Mouse (Mus musculus): ENCODE measurements at regions not wholly inside any gene's neighbourhood (a gene's known extent, or its start where the extent isn't known, plus 50 kb on each side); places are given as distances from the start of the nearest gene placed in this dataset.

DNA sequence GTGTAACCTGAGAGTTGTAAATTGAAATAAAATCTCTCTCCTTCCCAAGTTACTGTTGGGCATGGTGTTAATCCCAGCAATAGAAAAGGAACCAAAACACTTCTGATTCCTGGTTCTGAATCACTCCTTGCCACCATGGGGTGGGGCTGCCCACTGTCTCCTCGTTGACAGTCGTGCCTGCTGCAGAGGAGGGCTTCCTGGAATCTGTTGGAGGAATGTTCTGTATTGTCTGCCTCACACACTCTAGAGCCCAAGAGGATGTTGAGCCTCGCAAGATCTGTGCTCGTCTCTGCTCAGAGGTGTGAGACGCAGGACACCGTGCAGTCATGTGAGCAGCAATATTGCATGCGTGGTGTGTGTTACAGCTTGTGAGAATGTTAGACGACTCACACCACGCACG lies 246.4 kb upstream of the Kcnab2 start:
- DNase-seq (ENCODE audit: low spot score) (no peak), ATAC-seq (ENCODE audit: insufficient read depth, low FRiP score, low TSS enrichment) (no peak)
- Histone ChIP-seq H3K9ac (ENCODE audit: low read length) (no peak overlapping the region), H3K4me2 (ENCODE audit: low read depth) (no peak overlapping the region), H3K27ac (ENCODE audit: low read depth, low read length) (no peak overlapping the region), H3K4me1 (ENCODE audit: control insufficient read depth, insufficient read depth, low read length) (peaks cover 2% of the 10 kb centered on the region; the same call in 1 of the 2 replicates), H3K36me3 (ENCODE audit: control insufficient read depth, insufficient read depth, low read length) (no peaks in the 10 kb centered on the region), H3K9me3 (ENCODE audit: control insufficient read depth, low read length) (no peaks in the 10 kb centered on the region), H3K27me3 (ENCODE audit: control insufficient read depth, insufficient read depth, low read length) (no peaks in the 10 kb centered on the region), H3K4me3 (ENCODE audit: low read depth, low read length) (no peak overlapping the region)
- WGBS = 82% methylated on average over 10 of the region's 10 CpGs

DNA sequence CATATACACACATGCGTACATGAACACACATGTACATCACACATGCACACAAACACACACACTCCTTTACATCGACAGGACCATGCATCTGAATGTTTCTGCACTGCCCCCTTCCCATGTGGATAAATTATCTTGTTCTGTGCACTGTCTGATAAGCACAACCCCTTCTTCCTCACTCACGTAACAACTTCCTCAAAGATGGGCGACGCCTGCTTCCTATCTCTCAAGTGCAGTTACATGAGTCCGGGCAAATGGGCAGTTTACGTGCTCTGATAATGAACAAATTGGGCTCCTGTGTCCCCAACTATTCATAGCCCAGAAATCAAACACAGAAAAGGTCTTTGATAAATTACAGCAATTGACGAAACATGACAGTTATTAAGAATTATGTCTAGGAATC lies 242.9 kb upstream of the Kcnab2 start:
- H3K4me2 ChIP-seq (ENCODE audit: low read depth) = no peak overlapping the region
- no peak for DNase-seq (ENCODE audit: low spot score)
- WGBS = 91% methylated on average over 8 of the region's 8 CpGs
- no peaks in the 10 kb centered on the region for H3K36me3 ChIP-seq (ENCODE audit: control insufficient read depth, insufficient read depth, low read length)
- no peaks in the 10 kb centered on the region for H3K27me3 ChIP-seq (ENCODE audit: control insufficient read depth, insufficient read depth, low read length)
- H3K9me3 ChIP-seq (ENCODE audit: control insufficient read depth, low read length) = no peaks in the 10 kb centered on the region
- H3K4me1 ChIP-seq (ENCODE audit: control insufficient read depth, insufficient read depth, low read length) = peaks cover 2% of the 10 kb centered on the region; the same call in 1 of the 2 replicates
- ATAC-seq (ENCODE audit: insufficient read depth, low FRiP score, low TSS enrichment) = no peak
- no peak overlapping the region for H3K27ac ChIP-seq (ENCODE audit: low read depth, low read length)
- no peak overlapping the region for H3K4me3 ChIP-seq (ENCODE audit: low read depth, low read length)
- no peak overlapping the region for H3K9ac ChIP-seq (ENCODE audit: low read length)

DNA sequence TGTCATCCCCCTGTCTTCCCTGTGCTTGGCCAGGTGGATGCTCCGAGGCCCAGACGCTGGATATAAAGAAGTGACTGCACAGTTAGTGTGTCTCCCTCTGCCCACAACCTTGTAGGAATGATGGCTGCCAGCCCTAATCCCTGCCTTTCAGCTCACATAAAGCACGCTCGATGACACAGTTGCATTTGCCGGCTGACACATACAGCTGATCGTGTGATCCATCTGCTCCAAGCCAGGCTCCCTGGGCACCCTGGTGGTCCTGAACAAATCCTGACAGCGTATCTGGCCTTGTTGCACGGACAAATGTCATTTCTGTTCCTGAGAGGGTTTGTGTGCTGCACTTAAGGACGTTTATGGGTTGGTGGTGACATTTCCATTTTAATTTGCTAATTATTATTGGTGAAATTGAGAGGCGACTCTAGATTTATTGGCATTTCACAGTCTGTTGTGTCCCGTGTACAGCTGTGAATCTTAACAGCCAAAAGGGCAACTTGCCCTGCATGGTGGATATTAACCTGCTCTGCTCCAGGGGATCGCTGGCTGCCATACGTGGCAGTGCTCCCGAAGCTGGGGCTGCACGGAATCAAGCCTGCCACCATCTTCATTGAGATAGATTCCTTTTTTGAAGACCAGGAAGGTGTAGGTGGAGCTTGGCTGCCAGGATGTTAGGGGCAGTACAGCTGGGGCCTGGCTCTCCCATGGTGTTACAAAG lies 241.9 kb upstream of the Kcnab2 start:
- no peaks in the 10 kb centered on the region for H3K36me3 ChIP-seq (ENCODE audit: control insufficient read depth, insufficient read depth, low read length)
- no peak overlapping the region for H3K27ac ChIP-seq (ENCODE audit: low read depth, low read length)
- H3K4me1 ChIP-seq (ENCODE audit: control insufficient read depth, insufficient read depth, low read length) = peaks cover 1% of the 10 kb centered on the region; the same call in 1 of the 2 replicates
- 78% methylated on average over 15 of the region's 15 CpGs for WGBS
- H3K9me3 ChIP-seq (ENCODE audit: control insufficient read depth, low read length) = no peaks in the 10 kb centered on the region
- H3K4me2 ChIP-seq (ENCODE audit: low read depth) = no peak overlapping the region
- no peak for ATAC-seq (ENCODE audit: insufficient read depth, low FRiP score, low TSS enrichment)
- no peak for DNase-seq (ENCODE audit: low spot score)
- no peak overlapping the region for H3K4me3 ChIP-seq (ENCODE audit: low read depth, low read length)
- no peaks in the 10 kb centered on the region for H3K27me3 ChIP-seq (ENCODE audit: control insufficient read depth, insufficient read depth, low read length)
- no peak overlapping the region for H3K9ac ChIP-seq (ENCODE audit: low read length)

DNA sequence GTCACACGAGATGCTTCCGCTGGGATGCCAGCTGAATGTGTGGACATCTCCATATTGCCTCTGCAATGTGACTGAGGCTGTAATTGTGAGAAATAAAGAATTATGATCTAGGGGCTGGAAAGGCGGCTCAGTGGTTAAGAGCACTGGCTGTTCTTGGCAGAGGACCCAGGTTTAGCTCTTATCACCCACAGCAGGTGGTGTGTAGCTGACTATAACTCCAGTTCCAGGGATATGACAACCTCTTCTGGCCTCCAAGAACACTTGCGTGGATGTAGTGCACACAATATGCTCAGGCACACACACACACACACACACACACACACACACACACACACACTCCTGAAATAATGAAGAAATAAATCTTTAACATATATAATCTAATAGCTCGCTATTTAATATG lies 232.7 kb upstream of the Kcnab2 start:
- H3K27me3 ChIP-seq (ENCODE audit: control insufficient read depth, insufficient read depth, low read length) = no peaks in the 10 kb centered on the region
- H3K9ac ChIP-seq (ENCODE audit: low read length) = no peak overlapping the region
- DNase-seq (ENCODE audit: low spot score) (no peak), ATAC-seq (ENCODE audit: insufficient read depth, low FRiP score, low TSS enrichment) (no peak)
- H3K27ac ChIP-seq (ENCODE audit: low read depth, low read length) = no peak overlapping the region
- H3K4me1 ChIP-seq (ENCODE audit: control insufficient read depth, insufficient read depth, low read length) = no peaks in the 10 kb centered on the region
- WGBS = 91% methylated on average over 5 of the region's 5 CpGs
- H3K9me3 ChIP-seq (ENCODE audit: control insufficient read depth, low read length) = no peaks in the 10 kb centered on the region
- no peak overlapping the region for H3K4me2 ChIP-seq (ENCODE audit: low read depth)
- H3K36me3 ChIP-seq (ENCODE audit: control insufficient read depth, insufficient read depth, low read length) = no peaks in the 10 kb centered on the region
- H3K4me3 ChIP-seq (ENCODE audit: low read depth, low read length) = no peak overlapping the region

DNA sequence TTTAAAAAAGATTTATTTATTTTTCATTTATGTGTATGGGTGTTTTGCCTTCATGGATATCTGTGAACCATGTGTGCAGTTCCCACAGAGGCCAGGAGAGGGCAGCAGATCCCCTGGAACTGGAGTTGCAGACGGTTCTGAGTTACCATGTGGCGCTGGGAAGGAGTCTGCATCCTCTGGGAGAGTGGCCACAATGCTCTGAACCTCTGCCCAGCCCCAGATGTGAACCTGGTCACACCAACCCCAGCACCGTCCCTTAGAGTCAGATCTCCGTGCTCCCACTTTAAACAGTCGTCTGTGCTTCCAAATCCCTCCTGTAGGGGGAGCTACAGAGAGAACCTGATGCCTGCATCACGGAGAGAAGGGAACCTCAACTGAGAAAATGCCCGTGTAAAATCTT lies 222.5 kb upstream of the Kcnab2 start:
- Histone ChIP-seq H3K9ac (ENCODE audit: low read length) (no peak overlapping the region), H3K36me3 (ENCODE audit: control insufficient read depth, insufficient read depth, low read length) (no peaks in the 10 kb centered on the region), H3K27me3 (ENCODE audit: control insufficient read depth, insufficient read depth, low read length) (no peaks in the 10 kb centered on the region), H3K4me1 (ENCODE audit: control insufficient read depth, insufficient read depth, low read length) (peaks cover 9% of the 10 kb centered on the region), H3K4me3 (ENCODE audit: low read depth, low read length) (no peak overlapping the region), H3K4me2 (ENCODE audit: low read depth) (no peak overlapping the region), H3K9me3 (ENCODE audit: control insufficient read depth, low read length) (no peaks in the 10 kb centered on the region), H3K27ac (ENCODE audit: low read depth, low read length) (no peak overlapping the region)
- DNase-seq (ENCODE audit: low spot score) (no peak), ATAC-seq (ENCODE audit: insufficient read depth, low FRiP score, low TSS enrichment) (no peak)
- WGBS = 80% methylated on average over 7 of the region's 7 CpGs

DNA sequence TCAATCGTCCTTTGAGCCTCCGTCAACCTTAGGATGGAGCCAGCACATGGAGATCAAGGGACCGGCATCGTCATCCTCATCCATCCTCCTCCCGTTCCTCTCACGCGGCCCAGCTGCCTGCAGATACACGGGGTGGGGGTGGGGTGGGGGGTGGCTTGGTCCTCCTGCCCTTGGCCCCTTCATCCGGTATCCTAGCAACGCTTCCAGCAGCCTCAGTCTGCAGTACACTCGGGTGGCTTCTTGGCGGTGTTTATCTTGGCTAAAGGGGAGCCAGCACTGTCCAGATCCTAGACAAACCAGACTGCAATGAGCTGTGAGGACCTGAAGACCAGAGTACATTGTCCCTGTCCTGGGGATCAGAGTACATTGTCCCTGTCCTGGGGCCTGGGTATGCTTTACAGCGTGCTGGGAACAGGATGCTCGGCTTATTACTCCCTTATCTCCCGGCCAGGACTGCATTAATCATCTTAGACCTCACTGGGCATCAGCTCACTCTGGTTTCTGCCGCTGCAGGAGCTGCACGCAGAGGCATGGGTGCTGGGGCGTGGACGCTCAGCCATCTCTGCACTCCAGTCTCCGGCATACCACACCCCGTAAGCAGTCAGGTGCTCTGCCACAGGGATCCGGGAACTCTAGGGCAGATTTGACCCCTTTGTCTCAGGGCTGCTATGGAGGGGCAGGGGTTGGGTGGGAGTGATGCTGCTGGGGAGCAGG lies 219.7 kb upstream of the Kcnab2 start:
- no peaks in the 10 kb centered on the region for H3K27me3 ChIP-seq (ENCODE audit: control insufficient read depth, insufficient read depth, low read length)
- ATAC-seq (ENCODE audit: insufficient read depth, low FRiP score, low TSS enrichment) (peak; percentile 78), DNase-seq (ENCODE audit: low spot score) (peak; percentile 70)
- H3K4me2 ChIP-seq (ENCODE audit: low read depth) = peak overlapping the region; percentile 4; the same call in 1 of the 2 replicates
- no peaks in the 10 kb centered on the region for H3K9me3 ChIP-seq (ENCODE audit: control insufficient read depth, low read length)
- no peaks in the 10 kb centered on the region for H3K36me3 ChIP-seq (ENCODE audit: control insufficient read depth, insufficient read depth, low read length)
- peak overlapping the region; percentile 82 for H3K27ac ChIP-seq (ENCODE audit: low read depth, low read length)
- H3K4me1 ChIP-seq (ENCODE audit: control insufficient read depth, insufficient read depth, low read length) = peaks cover 11% of the 10 kb centered on the region
- H3K9ac ChIP-seq (ENCODE audit: low read length) = no peak overlapping the region
- whole genome bisulfite sequencing = 42% methylated on average over 22 of the region's 22 CpGs
- H3K4me3 ChIP-seq (ENCODE audit: low read depth, low read length) = no peak overlapping the region

DNA sequence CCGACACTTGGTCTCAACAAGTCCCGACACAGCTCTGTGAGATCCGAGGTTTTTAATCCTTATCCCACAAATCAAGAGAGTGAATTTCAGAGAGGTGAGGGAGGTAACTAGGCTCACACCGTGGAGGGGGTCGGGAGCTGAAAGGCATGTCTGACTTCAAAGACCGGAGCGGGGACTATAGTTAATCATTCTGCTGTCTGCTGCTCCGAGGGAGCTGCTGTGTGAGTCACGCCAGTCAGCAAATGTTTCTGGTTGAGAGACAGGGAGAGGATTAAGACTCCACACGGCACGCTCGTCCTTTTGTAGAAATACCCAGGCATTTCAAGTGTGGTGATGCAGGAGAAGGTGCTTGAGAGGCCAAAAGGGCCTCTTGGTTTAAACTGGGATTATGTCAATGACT lies 214.1 kb upstream of the Kcnab2 start:
- DNase-seq (ENCODE audit: low spot score) = no peak

DNA sequence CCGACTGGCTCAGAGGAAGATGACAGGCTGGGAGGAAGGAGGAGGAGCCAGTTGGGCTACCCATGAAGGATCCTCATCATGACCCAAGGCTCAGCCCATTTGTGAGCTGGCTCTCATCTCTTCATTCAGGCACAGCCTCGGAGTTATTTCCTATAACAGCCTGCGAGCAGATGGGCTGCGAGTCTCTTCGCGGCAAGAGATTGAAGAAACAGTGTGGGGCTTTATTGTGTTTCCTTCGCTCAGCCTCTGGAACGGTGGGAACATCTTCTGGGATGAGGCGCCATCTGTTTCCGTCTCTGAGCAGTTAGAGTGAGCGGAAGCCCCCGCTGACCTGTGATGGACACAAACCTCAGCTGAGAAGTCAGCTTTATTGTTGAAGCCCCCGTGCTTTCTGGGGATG lies 213.6 kb upstream of the Kcnab2 start:
- Histone ChIP-seq H3K9ac (ENCODE audit: low read length) (no peak overlapping the region), H3K9me3 (ENCODE audit: control insufficient read depth, low read length) (no peaks in the 10 kb centered on the region), H3K27ac (ENCODE audit: low read depth, low read length) (no peak overlapping the region), H3K4me1 (ENCODE audit: control insufficient read depth, insufficient read depth, low read length) (peaks cover 2% of the 10 kb centered on the region; the same call in 1 of the 2 replicates), H3K36me3 (ENCODE audit: control insufficient read depth, insufficient read depth, low read length) (no peaks in the 10 kb centered on the region), H3K4me2 (ENCODE audit: low read depth) (no peak overlapping the region), H3K4me3 (ENCODE audit: low read depth, low read length) (no peak overlapping the region), H3K27me3 (ENCODE audit: control insufficient read depth, insufficient read depth, low read length) (no peaks in the 10 kb centered on the region)
- 67% methylated on average over 13 of the region's 13 CpGs for WGBS
- no peak for ATAC-seq (ENCODE audit: insufficient read depth, low FRiP score, low TSS enrichment)
- DNase-seq (ENCODE audit: low spot score) = no peak

More for the DNA sequence above, 214.1 kb upstream of the Kcnab2 start:
- Histone ChIP-seq H3K27ac (ENCODE audit: low read depth, low read length) (no peak overlapping the region), H3K4me3 (ENCODE audit: low read depth, low read length) (no peak overlapping the region), H3K4me1 (ENCODE audit: control insufficient read depth, insufficient read depth, low read length) (peaks cover 2% of the 10 kb centered on the region; the same call in 1 of the 2 replicates), H3K36me3 (ENCODE audit: control insufficient read depth, insufficient read depth, low read length) (no peaks in the 10 kb centered on the region), H3K27me3 (ENCODE audit: control insufficient read depth, insufficient read depth, low read length) (no peaks in the 10 kb centered on the region), H3K4me2 (ENCODE audit: low read depth) (no peak overlapping the region), H3K9me3 (ENCODE audit: control insufficient read depth, low read length) (no peaks in the 10 kb centered on the region), H3K9ac (ENCODE audit: low read length) (no peak overlapping the region)
- 37% methylated on average over 12 of the region's 12 CpGs for WGBS
- no peak for ATAC-seq (ENCODE audit: insufficient read depth, low FRiP score, low TSS enrichment)

DNA sequence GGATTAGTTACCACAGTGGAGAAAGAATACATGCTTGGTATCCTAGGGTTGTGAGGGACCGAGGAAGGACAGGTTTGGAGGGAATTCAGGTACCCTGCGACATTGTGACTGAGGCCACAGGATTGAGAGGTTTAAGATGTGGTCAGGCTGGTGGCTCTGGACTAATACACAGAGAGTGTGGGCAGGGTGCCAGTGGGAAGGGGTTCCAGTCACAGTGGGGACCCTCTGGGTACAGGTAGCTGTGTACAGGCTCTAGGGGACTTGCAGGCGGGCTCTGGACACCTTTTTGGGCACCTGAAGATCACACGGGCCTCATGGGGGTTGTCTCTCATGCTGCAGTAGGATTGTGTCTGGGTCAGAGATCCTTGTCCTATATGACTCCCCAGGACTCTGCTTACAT lies 213.1 kb upstream of the Kcnab2 start:
- H3K27ac ChIP-seq (ENCODE audit: low read depth, low read length) = no peak overlapping the region

More for the DNA sequence above, 213.1 kb upstream of the Kcnab2 start:
- H3K4me2 ChIP-seq (ENCODE audit: low read depth) = no peak overlapping the region
- DNase-seq (ENCODE audit: low spot score) (no peak), ATAC-seq (ENCODE audit: insufficient read depth, low FRiP score, low TSS enrichment) (no peak)
- H3K9ac ChIP-seq (ENCODE audit: low read length) = no peak overlapping the region
- no peaks in the 10 kb centered on the region for H3K27me3 ChIP-seq (ENCODE audit: control insufficient read depth, insufficient read depth, low read length)
- peaks cover 2% of the 10 kb centered on the region; the same call in 1 of the 2 replicates for H3K4me1 ChIP-seq (ENCODE audit: control insufficient read depth, insufficient read depth, low read length)
- H3K36me3 ChIP-seq (ENCODE audit: control insufficient read depth, insufficient read depth, low read length) = no peaks in the 10 kb centered on the region
- H3K9me3 ChIP-seq (ENCODE audit: control insufficient read depth, low read length) = no peaks in the 10 kb centered on the region
- WGBS = 78% methylated on average over 4 of the region's 4 CpGs
- H3K4me3 ChIP-seq (ENCODE audit: low read depth, low read length) = no peak overlapping the region
